ENCODE assay signal across 11 mouse cellular contexts in genomic region chr6:101233680-101234079, GRCm38 (mm10).
DNase-seq lines count a peak whose midpoint lies in the region; ATAC-seq and TF ChIP-seq lines count a peak whose summit lies in the region.
"Had no signal": no experiment of that assay in that cellular context is flagged by ENCODE, and none has a peak within 500 bp of the region (broad histone marks: within the 10 kb centered on the region; RNA-seq: fewer than 3 reads in every experiment).

No protein-coding gene starts in this region.

- H3K4me2 ChIP-seq in embryonic facial prominence, embryonic 12.5 days (replicated peaks), result no peak overlapping the region
- no peak overlapping the region for H3K4me2 ChIP-seq in lung, postnatal 0 days (replicated peaks; ENCODE audit: low read depth, low read length)
- no peak overlapping the region for H3K4me2 ChIP-seq in forebrain, embryonic 12.5 days
- no peak overlapping the region for H3K4me2 ChIP-seq in midbrain, embryonic 16.5 days (ENCODE audit: low read length)
- H3K4me2 ChIP-seq: liver, embryonic 13.5 days had no signal

- H3K27ac ChIP-seq in embryonic facial prominence, embryonic 12.5 days, result no peak overlapping the region
- H3K27ac ChIP-seq in embryonic facial prominence, embryonic 10.5 days (replicated peaks), result no peak overlapping the region
- no peak overlapping the region for H3K27ac ChIP-seq in lung, postnatal 0 days (ENCODE audit: low read length)
- no peak overlapping the region for H3K27ac ChIP-seq in forebrain, embryonic 12.5 days
- no peak overlapping the region for H3K27ac ChIP-seq in midbrain, embryonic 16.5 days (ENCODE audit: low read length)
- H3K27ac ChIP-seq: heart, adult 2 months; liver, embryonic 13.5 days had no signal

- 52% methylated on average over 6 of the region's 6 CpGs for WGBS in embryonic facial prominence, embryonic 12.5 days
- WGBS in embryonic facial prominence, embryonic 10.5 days, result 81% methylated on average over 6 of the region's 6 CpGs
- WGBS in lung, postnatal 0 days, result 44% methylated on average over 6 of the region's 6 CpGs
- WGBS in lung, adult 2 months, result 46% methylated on average over 6 of the region's 6 CpGs
- WGBS in forebrain, embryonic 12.5 days, result 41% methylated on average over 6 of the region's 6 CpGs
- WGBS in midbrain, embryonic 16.5 days, result 29% methylated on average over 6 of the region's 6 CpGs

- H3K4me1 ChIP-seq in embryonic facial prominence, embryonic 12.5 days, result peaks cover 24% of the 10 kb centered on the region
- peaks cover 40% of the 10 kb centered on the region for H3K4me1 ChIP-seq in embryonic facial prominence, embryonic 10.5 days
- no peaks in the 10 kb centered on the region for H3K4me1 ChIP-seq in lung, postnatal 0 days (ENCODE audit: insufficient read depth, low read depth, low read length)
- peaks cover 7% of the 10 kb centered on the region for H3K4me1 ChIP-seq in lung, adult 2 months (ENCODE audit: control insufficient read depth, insufficient read depth, low read length)
- peaks cover 35% of the 10 kb centered on the region for H3K4me1 ChIP-seq in forebrain, embryonic 12.5 days
- peaks cover 14% of the 10 kb centered on the region for H3K4me1 ChIP-seq in midbrain, embryonic 16.5 days (ENCODE audit: control insufficient read depth, insufficient read depth, low read length)
- H3K4me1 ChIP-seq: liver, embryonic 13.5 days had no signal

- H3K36me3 ChIP-seq in embryonic facial prominence, embryonic 12.5 days, result no peaks in the 10 kb centered on the region
- H3K36me3 ChIP-seq in embryonic facial prominence, embryonic 10.5 days (replicated peaks), result 0 out of 2 replicates have a peak, but pooled peaks cover 3% of the 10 kb centered on the region
- H3K36me3 ChIP-seq in lung, postnatal 0 days (ENCODE audit: insufficient read depth, low read length), result no peaks in the 10 kb centered on the region
- H3K36me3 ChIP-seq in forebrain, embryonic 12.5 days (replicated peaks), result no peaks in the 10 kb centered on the region
- H3K36me3 ChIP-seq in midbrain, embryonic 16.5 days (ENCODE audit: control insufficient read depth, insufficient read depth, low read length), result no peaks in the 10 kb centered on the region
- H3K36me3 ChIP-seq: liver, embryonic 13.5 days had no signal

- H3K9me3 ChIP-seq in embryonic facial prominence, embryonic 12.5 days, result no peaks in the 10 kb centered on the region
- no peaks in the 10 kb centered on the region for H3K9me3 ChIP-seq in embryonic facial prominence, embryonic 10.5 days
- no peaks in the 10 kb centered on the region for H3K9me3 ChIP-seq in lung, postnatal 0 days (ENCODE audit: low read length)
- no peaks in the 10 kb centered on the region for H3K9me3 ChIP-seq in forebrain, embryonic 12.5 days
- no peaks in the 10 kb centered on the region for H3K9me3 ChIP-seq in midbrain, embryonic 16.5 days (replicated peaks; ENCODE audit: control insufficient read depth, low read length, poor library complexity, severe bottlenecking)
- H3K9me3 ChIP-seq: liver, embryonic 13.5 days had no signal

- H3K4me3 ChIP-seq in embryonic facial prominence, embryonic 12.5 days, result no peak overlapping the region
- no peak overlapping the region for H3K4me3 ChIP-seq in embryonic facial prominence, embryonic 10.5 days
- no peak overlapping the region for H3K4me3 ChIP-seq in lung, postnatal 0 days (ENCODE audit: low read depth, low read length)
- H3K4me3 ChIP-seq in lung, adult 2 months (replicated peaks; ENCODE audit: extremely low read depth, low read depth, low read length), result no peak overlapping the region
- H3K4me3 ChIP-seq in forebrain, embryonic 12.5 days (replicated peaks), result no peak overlapping the region
- no peak overlapping the region for H3K4me3 ChIP-seq in midbrain, embryonic 16.5 days (ENCODE audit: low read depth, low read length)
- H3K4me3 ChIP-seq: heart, adult 2 months; liver, embryonic 13.5 days had no signal

- no peaks in the 10 kb centered on the region for H3K27me3 ChIP-seq in embryonic facial prominence, embryonic 12.5 days
- H3K27me3 ChIP-seq in embryonic facial prominence, embryonic 10.5 days (replicated peaks; ENCODE audit: low read depth, poor library complexity, severe bottlenecking), result no peaks in the 10 kb centered on the region
- H3K27me3 ChIP-seq in lung, postnatal 0 days (replicated peaks; ENCODE audit: insufficient read depth, low read length), result no peaks in the 10 kb centered on the region
- no peaks in the 10 kb centered on the region for H3K27me3 ChIP-seq in forebrain, embryonic 12.5 days
- no peaks in the 10 kb centered on the region for H3K27me3 ChIP-seq in midbrain, embryonic 16.5 days (ENCODE audit: control insufficient read depth, insufficient read depth, low read depth, low read length)
- H3K27me3 ChIP-seq: liver, embryonic 13.5 days had no signal

- TF ChIP-seq EP300 in lung, postnatal 0 days (IDR thresholded peaks at IDR 0.05), result no peak

- TF ChIP-seq POLR2A in lung, adult 2 months (IDR thresholded peaks at IDR 0.05; ENCODE audit: borderline replicate concordance, extremely low read depth, low read depth, low read length), result no peak

- TF ChIP-seq CTCF in lung, postnatal 0 days (IDR thresholded peaks at IDR 0.05), result no peak
- no peak for TF ChIP-seq CTCF in lung, adult 2 months (IDR thresholded peaks at IDR 0.05; ENCODE audit: insufficient read depth, low read length)

- ATAC-seq in embryonic facial prominence, embryonic 12.5 days (ENCODE audit: insufficient number of reproducible peaks, insufficient read depth, low FRiP score, low TSS enrichment), result peak; percentile 56
- peak; percentile 17; the same call in 1 of the 2 replicates for ATAC-seq in lung, postnatal 0 days
- ATAC-seq in forebrain, embryonic 12.5 days (ENCODE audit: low FRiP score), result peak; percentile 58; the same call in 1 of the 2 replicates
- peak; percentile 40; the same call in 1 of the 2 replicates for ATAC-seq in midbrain, embryonic 16.5 days
- no peak for ATAC-seq in CD4-positive, CD25-positive, alpha-beta regulatory T cell, adult 4 months

- no peak overlapping the region for H3K9ac ChIP-seq in embryonic facial prominence, embryonic 12.5 days
- no peak overlapping the region for H3K9ac ChIP-seq in lung, postnatal 0 days (replicated peaks; ENCODE audit: low read depth)
- H3K9ac ChIP-seq in forebrain, embryonic 12.5 days, result no peak overlapping the region
- no peak overlapping the region for H3K9ac ChIP-seq in midbrain, embryonic 16.5 days (ENCODE audit: low read depth, low read length)
- H3K9ac ChIP-seq: liver, embryonic 13.5 days had no signal

- DNase-seq in embryonic facial prominence, embryonic 10.5 days (ENCODE audit: low spot score), result no peak
- peak; percentile 39 for DNase-seq in lung, postnatal 0 days (ENCODE audit: low spot score)
- DNase-seq in lung, adult 2 months, result no peak
- DNase-seq in kidney, postnatal 4 days, result no peak
- DNase-seq: kidney, postnatal 10 days; liver, embryonic 13.5 days had no signal
